ENCODE assay signal across 7 mouse cellular contexts in genomic region chr10:80342749-80343424, GRCm38 (mm10). TPM values are rescaled to one million over a fixed set of nuclear protein-coding genes. Genes with fewer than 3 reads are reported as not detected.
DNase-seq lines count a peak whose midpoint lies in the region; ATAC-seq and TF ChIP-seq lines count a peak whose summit lies in the region.

No protein-coding gene starts in this region.

- peak overlapping the region; percentile 57 for H3K4me2 ChIP-seq in embryonic facial prominence, embryonic 15.5 days (replicated peaks)
- peak overlapping the region; percentile 52 for H3K4me2 ChIP-seq in hindbrain, postnatal 0 days (ENCODE audit: low read depth, low read length)
- peak overlapping the region; percentile 71 for H3K4me2 ChIP-seq in liver, embryonic 16.5 days (ENCODE audit: low read depth, low read length)

- ATAC-seq in embryonic facial prominence, embryonic 15.5 days (ENCODE audit: insufficient number of reproducible peaks, low FRiP score, low TSS enrichment, low read depth), result peak; percentile 82
- peak; percentile 74 for ATAC-seq in hindbrain, postnatal 0 days
- peak; percentile 28 for ATAC-seq in liver, embryonic 16.5 days (ENCODE audit: low read depth)
- no peak for ATAC-seq in cerebellum, adult (ENCODE audit: insufficient number of reproducible peaks, low FRiP score, low TSS enrichment)

- WGBS in embryonic facial prominence, embryonic 15.5 days, result under 1% methylated on average over 32 of the region's 33 CpGs
- under 1% methylated on average over 32 of the region's 33 CpGs for WGBS in hindbrain, postnatal 0 days
- WGBS in liver, embryonic 16.5 days (ENCODE audit: insufficient replicate concordance), result under 1% methylated on average over 31 of the region's 33 CpGs

- H3K4me1 ChIP-seq in E14TG2a.4 (replicated peaks; ENCODE audit: low read depth, low read length), result peaks cover 84% of the 10 kb centered on the region
- peaks cover 61% of the 10 kb centered on the region for H3K4me1 ChIP-seq in embryonic facial prominence, embryonic 15.5 days
- peaks cover 7% of the 10 kb centered on the region; the same call in 1 of the 2 replicates for H3K4me1 ChIP-seq in hindbrain, postnatal 0 days (ENCODE audit: insufficient read depth, low read length)
- peaks cover 69% of the 10 kb centered on the region for H3K4me1 ChIP-seq in liver, embryonic 16.5 days (ENCODE audit: control insufficient read depth, low read depth, low read length)

- DNase-seq in R1 (ENCODE audit: low read depth, low spot score), result peak; percentile 98
- peak; percentile 76 for DNase-seq in hindbrain, postnatal 0 days (ENCODE audit: low spot score)
- peak; percentile 76 to 81 for DNase-seq in natural killer cell, adult 2 months (ENCODE audit: low spot score in 2 of 2)

- peak overlapping the region; percentile 76 for H3K4me3 ChIP-seq in E14TG2a.4 (replicated peaks; ENCODE audit: low read length)
- H3K4me3 ChIP-seq in embryonic facial prominence, embryonic 15.5 days (replicated peaks), result peak overlapping the region; percentile 39
- peak overlapping the region; percentile 24 for H3K4me3 ChIP-seq in hindbrain, postnatal 0 days (ENCODE audit: low read length)
- H3K4me3 ChIP-seq in liver, embryonic 16.5 days (ENCODE audit: low read depth, low read length), result peak overlapping the region; percentile 50

- peaks cover 51% of the 10 kb centered on the region for H3K27me3 ChIP-seq in E14TG2a.4 (ENCODE audit: insufficient read depth, low read length)
- H3K27me3 ChIP-seq in embryonic facial prominence, embryonic 15.5 days, result peaks cover 72% of the 10 kb centered on the region
- H3K27me3 ChIP-seq in hindbrain, postnatal 0 days (ENCODE audit: insufficient read depth, low read length), result peaks cover 63% of the 10 kb centered on the region
- H3K27me3 ChIP-seq in liver, embryonic 16.5 days (ENCODE audit: control insufficient read depth, insufficient read depth, low read depth, low read length), result peaks cover 39% of the 10 kb centered on the region

- no peaks in the 10 kb centered on the region for H3K36me3 ChIP-seq in E14TG2a.4 (ENCODE audit: insufficient read depth, low read length)
- H3K36me3 ChIP-seq in embryonic facial prominence, embryonic 15.5 days, result no peaks in the 10 kb centered on the region
- H3K36me3 ChIP-seq in hindbrain, postnatal 0 days (ENCODE audit: insufficient read depth, low read length), result no peaks in the 10 kb centered on the region
- H3K36me3 ChIP-seq in liver, embryonic 16.5 days (ENCODE audit: control insufficient read depth, insufficient read depth), result no peaks in the 10 kb centered on the region

- TF ChIP-seq CTCF in E14TG2a.4 (conservative IDR thresholded peaks at IDR 0.05; ENCODE audit: low read length), result no peak
- TF ChIP-seq CTCF in hindbrain, postnatal 0 days (IDR thresholded peaks at IDR 0.05; ENCODE audit: low read depth), result no peak

- H3K9ac ChIP-seq in embryonic facial prominence, embryonic 15.5 days, result no peak overlapping the region
- no peak overlapping the region for H3K9ac ChIP-seq in hindbrain, postnatal 0 days (replicated peaks; ENCODE audit: low read length)
- H3K9ac ChIP-seq in liver, embryonic 16.5 days (ENCODE audit: low read depth, low read length), result peak overlapping the region; percentile 42

- H3K27ac ChIP-seq in embryonic facial prominence, embryonic 15.5 days (replicated peaks), result peak overlapping the region; percentile 65; the same call in 1 of the 2 replicates
- no peak overlapping the region for H3K27ac ChIP-seq in hindbrain, postnatal 0 days
- peak overlapping the region; percentile 95 for H3K27ac ChIP-seq in liver, embryonic 16.5 days (ENCODE audit: low read length)

- H3K9me3 ChIP-seq in E14TG2a.4 (ENCODE audit: low read length), result no peaks in the 10 kb centered on the region
- H3K9me3 ChIP-seq in embryonic facial prominence, embryonic 15.5 days (replicated peaks), result no peaks in the 10 kb centered on the region
- H3K9me3 ChIP-seq in hindbrain, postnatal 0 days (ENCODE audit: low read length), result no peaks in the 10 kb centered on the region
- no peaks in the 10 kb centered on the region for H3K9me3 ChIP-seq in liver, embryonic 16.5 days (replicated peaks; ENCODE audit: control insufficient read depth, low read length)

RNA-seq across cellular contexts. Expression of gene Adamtsl5, which starts 5.3 kb away (rescaled TPM):
- 11.5 and 11.6 TPM in 2 replicates for polyA plus RNA-seq in embryonic facial prominence, embryonic 15.5 days (2015; fragmentation: Nextera tagmentation; extraction: Ambion mirVana)
- total RNA-seq in hindbrain, postnatal 0 days (2014; rRNA removed), result 0.18 and 1.0 TPM in 2 replicates
- 0.91 and 1.2 TPM in 2 replicates for polyA plus RNA-seq in hindbrain, postnatal 0 days (2015; fragmentation: Nextera tagmentation; extraction: Ambion mirVana)
- polyA plus RNA-seq in liver, embryonic 16.5 days (2015; fragmentation: Nextera tagmentation; extraction: Ambion mirVana), result 2.2 and 3.4 TPM in 2 replicates

RNA-seq across cellular contexts. Expression of gene Reep6, which starts 13.1 kb away (rescaled TPM):
- polyA plus RNA-seq in embryonic facial prominence, embryonic 15.5 days (2015; fragmentation: Nextera tagmentation; extraction: Ambion mirVana), result 10.7 and 13.7 TPM in 2 replicates
- total RNA-seq in hindbrain, postnatal 0 days (2014; rRNA removed), result 3.7 TPM in 2 replicates
- 5.2 and 5.5 TPM in 2 replicates for polyA plus RNA-seq in hindbrain, postnatal 0 days (2015; fragmentation: Nextera tagmentation; extraction: Ambion mirVana)
- polyA plus RNA-seq in liver, embryonic 16.5 days (2015; fragmentation: Nextera tagmentation; extraction: Ambion mirVana), result 83.9 and 102 TPM in 2 replicates

RNA-seq across cellular contexts. Expression of gene Plk5, which starts 13.4 kb away (rescaled TPM):
- polyA plus RNA-seq in embryonic facial prominence, embryonic 15.5 days (2015; fragmentation: Nextera tagmentation; extraction: Ambion mirVana), result 2.0 and 2.2 TPM in 2 replicates
- 15.7 and 18.3 TPM in 2 replicates for total RNA-seq in hindbrain, postnatal 0 days (2014; rRNA removed)
- 8.9 and 9.3 TPM in 2 replicates for polyA plus RNA-seq in hindbrain, postnatal 0 days (2015; fragmentation: Nextera tagmentation; extraction: Ambion mirVana)
- polyA plus RNA-seq in liver, embryonic 16.5 days (2015; fragmentation: Nextera tagmentation; extraction: Ambion mirVana), result 0.05 and 0.18 TPM in 2 replicates

RNA-seq across cellular contexts. Expression of gene Pcsk4, which starts 13.6 kb away (rescaled TPM):
- polyA plus RNA-seq in embryonic facial prominence, embryonic 15.5 days (2015; fragmentation: Nextera tagmentation; extraction: Ambion mirVana), result 4.2 and 5.2 TPM in 2 replicates
- 3.8 and 6.7 TPM in 2 replicates for total RNA-seq in hindbrain, postnatal 0 days (2014; rRNA removed)
- polyA plus RNA-seq in hindbrain, postnatal 0 days (2015; fragmentation: Nextera tagmentation; extraction: Ambion mirVana), result 11.0 and 11.8 TPM in 2 replicates
- polyA plus RNA-seq in liver, embryonic 16.5 days (2015; fragmentation: Nextera tagmentation; extraction: Ambion mirVana), result 3.5 and 4.0 TPM in 2 replicates

RNA-seq across cellular contexts. Expression of gene 2310011J03Rik, which starts 22.6 kb away (rescaled TPM):
- polyA plus RNA-seq in embryonic facial prominence, embryonic 15.5 days (2015; fragmentation: Nextera tagmentation; extraction: Ambion mirVana), result 50.8 and 52.7 TPM in 2 replicates
- 28.9 and 36.0 TPM in 2 replicates for total RNA-seq in hindbrain, postnatal 0 days (2014; rRNA removed)
- polyA plus RNA-seq in hindbrain, postnatal 0 days (2015; fragmentation: Nextera tagmentation; extraction: Ambion mirVana), result 35.7 and 38.4 TPM in 2 replicates
- polyA plus RNA-seq in liver, embryonic 16.5 days (2015; fragmentation: Nextera tagmentation; extraction: Ambion mirVana), result 27.9 and 29.0 TPM in 2 replicates

Comparison
In these comparisons a context has a peak if more than half of its experiments do, and no peak if none do; other contexts are left out.
1. H3K4me3 ChIP-seq: peak in every context shown above with its lines; median percentile 76 in E14TG2a.4; 50 in liver, embryonic 16.5 days; 39 in embryonic facial prominence, embryonic 15.5 days; 24 in hindbrain, postnatal 0 days.